Mouse (Mus musculus): Measurements from ENCODE around the gene Gabra3.

- TF ChIP-seq CTCF (IDR thresholded peaks at IDR 0.05; ENCODE audit: extremely low read depth, insufficient read depth, insufficient read length, insufficient replicate concordance) (no peak), POLR2A (IDR thresholded peaks at IDR 0.05; ENCODE audit: low read depth, low read length) (no peak)
Observed at GRCm38 (mm10) chrX:72644691-72645090, 12.0 kb downstream of the Gabra3 start.

Data from spleen, adult 2 months (tissue).